Mouse (Mus musculus): ENCODE results near the gene Klf12.
"Not testable (repeated sequence)": the region's sequence is repeated elsewhere in the genome, so short reads cannot be mapped to it uniquely, and the experiment has no call there.

The Klf12 gene

DNA sequence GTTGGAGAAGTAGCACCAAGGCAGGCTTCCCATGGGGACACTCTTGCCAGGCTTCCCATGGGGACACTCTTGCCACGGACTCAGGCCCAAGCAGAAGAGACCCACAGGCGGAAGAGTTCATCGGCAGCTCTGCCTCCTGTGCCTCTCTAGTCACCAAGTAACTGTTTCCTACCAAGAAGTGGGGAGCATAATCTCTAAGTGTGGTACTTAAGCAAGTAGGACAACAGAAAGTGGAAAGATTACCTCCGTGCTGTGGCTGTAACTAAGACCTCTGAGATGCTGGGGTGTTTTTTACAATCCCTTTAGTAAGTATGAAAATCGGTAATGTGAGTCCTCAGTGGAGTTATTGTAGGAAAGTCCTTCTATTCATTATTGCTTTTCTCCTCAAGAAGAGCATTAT is 410.8 kb downstream of the Klf12 start:
- no peak for DNase-seq

DNA sequence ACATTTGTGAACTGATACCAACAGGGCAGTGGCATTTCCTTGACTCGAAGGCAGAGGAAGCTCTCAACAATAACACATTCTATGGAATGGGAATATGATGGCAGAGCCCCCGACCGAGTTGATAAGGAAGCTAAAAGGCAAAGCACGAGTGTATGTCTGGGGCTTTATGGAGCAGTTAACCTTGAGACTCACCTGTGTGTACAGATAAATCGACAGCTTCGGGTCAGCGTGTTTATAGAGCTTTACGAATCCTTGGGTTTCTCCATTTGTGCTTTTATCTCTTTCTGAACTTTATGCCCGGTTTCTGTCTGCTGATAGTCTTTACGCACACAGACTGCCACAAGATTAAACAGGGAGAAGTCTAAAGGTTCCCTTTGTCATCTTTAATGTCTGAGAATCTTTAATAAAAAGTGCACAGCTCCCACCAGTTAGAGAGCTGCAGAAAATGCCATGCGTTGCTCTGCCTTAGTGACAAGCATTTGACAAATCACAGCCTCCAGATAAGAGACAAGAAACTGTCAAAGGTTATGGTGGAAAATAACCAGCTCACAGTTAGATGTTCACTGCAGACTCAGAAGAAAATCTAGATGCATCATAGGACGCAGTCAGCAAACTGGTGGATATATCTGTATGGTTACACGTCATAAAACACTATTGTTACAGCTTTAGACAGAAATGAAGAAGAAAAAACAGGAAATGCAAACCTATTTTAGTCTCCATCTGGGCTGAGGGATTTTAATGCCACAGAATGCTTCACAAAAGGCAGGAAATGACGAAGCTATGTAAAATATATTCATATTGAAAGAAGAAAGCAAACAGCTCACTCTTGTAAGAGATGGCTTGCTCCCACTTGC is 428.1 kb downstream of the Klf12 start:
- DNase-seq: no peak

DNA sequence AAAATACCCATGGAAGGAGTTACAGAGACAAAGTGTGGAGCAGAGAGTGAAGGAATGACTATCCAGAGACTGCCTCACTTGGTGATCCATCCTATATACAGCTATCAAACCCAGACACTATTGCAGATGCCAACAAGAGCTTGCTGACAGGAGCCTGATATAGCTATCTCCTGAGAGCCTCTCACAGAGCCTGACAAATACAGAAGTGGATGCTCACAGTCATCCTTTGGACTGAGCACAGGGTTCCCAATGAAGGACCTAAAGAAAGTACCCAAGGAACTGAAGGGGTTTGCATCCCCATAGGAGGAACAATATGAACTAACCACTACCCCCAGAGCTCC is 430.0 kb downstream of the Klf12 start:
- not testable (repeated sequence) for DNase-seq

DNA sequence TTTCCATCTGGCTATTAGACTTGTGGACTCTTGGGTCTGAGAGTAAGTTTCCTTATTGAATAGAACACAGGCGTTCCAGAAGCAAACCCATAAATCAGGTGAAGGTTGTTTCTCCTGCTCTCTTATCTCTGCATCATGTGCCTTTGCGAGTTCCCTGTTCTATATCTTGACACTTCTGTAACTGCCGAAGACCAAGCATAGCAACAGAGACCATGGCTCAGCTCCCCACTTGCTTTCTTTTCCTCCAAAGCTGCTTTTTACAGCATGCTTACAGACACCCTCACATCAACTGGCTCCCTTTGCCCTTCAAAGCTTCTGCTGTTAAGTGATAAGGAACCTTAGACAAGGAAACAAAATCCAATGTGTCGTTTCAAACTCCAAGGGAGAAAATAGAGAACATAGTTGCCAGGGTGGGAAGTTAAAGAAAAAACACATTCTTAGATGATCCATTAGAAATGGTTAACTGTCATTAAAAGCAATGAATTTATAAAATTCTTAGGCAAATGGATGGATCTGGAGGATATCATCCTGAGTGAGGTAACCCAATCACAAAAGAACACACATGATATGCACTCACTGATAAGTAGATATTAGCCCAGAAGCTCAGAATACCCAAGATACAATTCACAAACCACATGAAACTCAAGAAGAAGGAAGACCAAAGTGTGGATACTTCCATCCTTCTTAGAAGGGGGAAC is 430.6 kb downstream of the Klf12 start:
- not testable (repeated sequence) for DNase-seq

DNA sequence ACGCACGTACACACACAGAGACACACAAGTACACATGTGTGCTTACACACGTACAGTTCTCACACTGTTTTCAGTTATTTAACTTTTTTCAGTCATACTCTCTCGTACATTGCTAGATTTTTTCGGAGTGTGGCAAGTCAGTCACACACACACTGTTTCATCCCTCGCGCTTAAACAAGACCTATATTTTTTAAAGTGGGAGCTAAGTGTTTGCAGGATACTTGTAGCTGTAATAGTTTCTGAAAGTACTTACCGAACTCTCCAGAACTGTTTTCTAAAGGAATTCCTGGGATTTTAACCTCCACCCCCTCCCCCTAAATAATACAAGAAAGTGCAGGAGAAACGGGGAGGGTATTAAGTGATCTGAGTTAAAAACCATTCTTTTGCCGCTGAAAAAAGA is 434.1 kb downstream of the Klf12 start:
- DNase-seq: no peak

DNA sequence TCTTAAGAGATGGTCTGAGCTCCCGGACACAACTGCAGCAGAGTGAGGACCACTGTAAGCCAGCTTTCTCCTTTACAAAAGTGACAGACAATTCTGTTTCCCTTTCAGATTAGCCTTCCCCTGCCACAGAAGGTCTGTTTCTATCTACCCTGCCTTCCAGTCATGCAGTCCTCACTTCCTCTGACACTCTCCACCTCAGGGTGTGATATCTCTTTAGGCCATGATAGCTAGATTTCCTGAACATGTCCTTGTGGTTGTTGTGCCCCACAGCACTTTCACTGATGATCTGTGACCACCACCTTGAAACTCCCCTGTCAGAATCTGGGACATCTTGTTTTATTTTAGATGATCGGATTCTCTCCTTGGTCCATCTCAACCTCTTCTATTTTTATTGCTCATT is 437.0 kb downstream of the Klf12 start:
- DNase-seq: no peak

DNA sequence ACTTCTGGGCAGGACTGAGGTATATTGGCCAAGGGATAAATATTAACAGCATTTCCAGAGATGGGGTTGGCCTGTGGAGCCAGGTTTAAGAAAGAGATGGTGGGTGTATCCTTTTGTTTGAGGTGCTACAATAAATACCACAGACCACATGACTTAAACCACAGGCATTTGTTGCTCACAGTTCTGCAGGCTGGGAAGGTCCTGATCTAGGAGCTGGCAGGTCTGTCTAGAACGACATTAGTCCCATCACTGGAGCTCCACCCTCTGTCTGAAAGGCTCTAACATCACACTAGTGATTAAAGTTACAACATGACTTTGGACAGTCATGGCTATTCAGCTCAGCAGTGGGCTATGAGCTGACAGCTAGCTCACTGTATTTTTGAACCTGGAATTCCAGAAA is 457.8 kb downstream of the Klf12 start:
- DNase-seq: no peak

Measured in embryo, embryonic 11 days (tissue).